Mouse (Mus musculus): ENCODE measurements around the gene Pdlim7. TPM values are rescaled to one million over a fixed set of nuclear protein-coding genes. Genes with fewer than 3 reads are reported as not detected.

The Pdlim7 gene
- total and polyA plus RNA-seq, 3 experiments, result 8.7 to 32.5 (median 11.2) TPM

GRCm38 (mm10) chr13:55447543-55447943, 65.9 kb downstream of the Pdlim7 start:
- peak overlapping the region; percentile 80 for H3K27ac ChIP-seq (ENCODE audit: insufficient read depth, low read depth)
- peak; percentile 74 for DNase-seq (ENCODE audit: extremely low read depth)
- no peaks in the 10 kb centered on the region for H3K27me3 ChIP-seq (replicated peaks)
- peaks cover 30 to 55% of the 10 kb centered on the region in 2 experiments for H3K4me1 ChIP-seq (ENCODE audit: control insufficient read depth in 1 of 2, insufficient read depth in 2 of 2)
- TF ChIP-seq E2F4 (IDR thresholded peaks at IDR 0.05; ENCODE audit: insufficient replicate concordance, low read depth, low read length) (no peak), POLR2A (IDR thresholded peaks at IDR 0.05; ENCODE audit: low read depth, low read length) (peak; percentile 62), ETS1 (conservative IDR thresholded peaks at IDR 0.05; ENCODE audit: low read depth, low read length) (peak; percentile 57; the same call in 1 of the 2 replicates), TCF12 (IDR thresholded peaks at IDR 0.05; ENCODE audit: low read depth, low read length) (peak; percentile 60; the same call in 1 of the 2 replicates), NRF1 (IDR thresholded peaks at IDR 0.05; ENCODE audit: low read depth, low read length) (no peak), CHD1 (IDR thresholded peaks at IDR 0.05; ENCODE audit: low read depth, low read length) (no peak), MAZ (IDR thresholded peaks at IDR 0.05; ENCODE audit: low read depth, low read length) (no peak), IRF4 (IDR thresholded peaks at IDR 0.05; ENCODE audit: low read depth, low read length) (0 out of 2 replicates have a peak, but pooled peaks have one; percentile 24), RCOR1 (conservative IDR thresholded peaks at IDR 0.05; ENCODE audit: low read depth, low read length) (no peak), CTCF (conservative IDR thresholded peaks at IDR 0.05 in 1 of 2, IDR thresholded peaks at IDR 0.05 in 1 of 2; ENCODE audit: low read depth in 2 of 2, low read length in 2 of 2) (no peak), ELF1 (IDR thresholded peaks at IDR 0.05; ENCODE audit: low read depth, low read length) (no peak), MYC (IDR thresholded peaks at IDR 0.05; ENCODE audit: low read depth, low read length) (0 out of 2 replicates have a peak, but pooled peaks have one; percentile 9), SIN3A (IDR thresholded peaks at IDR 0.05; ENCODE audit: low read length) (no peak), MAFK (IDR thresholded peaks at IDR 0.05; ENCODE audit: insufficient replicate concordance, low read length) (no peak), EP300 (IDR thresholded peaks at IDR 0.05; ENCODE audit: low read length) (no peak), TBP (conservative IDR thresholded peaks at IDR 0.05; ENCODE audit: low read depth, low read length) (0 out of 2 replicates have a peak, but pooled peaks have one; percentile 20), KAT2A (IDR thresholded peaks at IDR 0.05; ENCODE audit: insufficient replicate concordance, low read length) (no peak), MAX (IDR thresholded peaks at IDR 0.05; ENCODE audit: low read length) (0 out of 2 replicates have a peak, but pooled peaks have one; percentile 58), UBTF (IDR thresholded peaks at IDR 0.05; ENCODE audit: low read depth, low read length) (no peak), GABPA (IDR thresholded peaks at IDR 0.05; ENCODE audit: insufficient replicate concordance, low read depth, low read length) (no peak), ZC3H11A (IDR thresholded peaks at IDR 0.05; ENCODE audit: low read depth, low read length) (no peak), USF2 (conservative IDR thresholded peaks at IDR 0.05; ENCODE audit: low read depth, low read length) (no peak), ZMIZ1 (IDR thresholded peaks at IDR 0.05; ENCODE audit: low read depth, low read length) (no peak), USF1 (IDR thresholded peaks at IDR 0.05; ENCODE audit: low read depth, low read length) (no peak), NELFE (IDR thresholded peaks at IDR 0.05; ENCODE audit: low read depth, low read length) (no peak), MEF2A (IDR thresholded peaks at IDR 0.05; ENCODE audit: borderline replicate concordance, low read depth, low read length) (no peak), ZNF384 (IDR thresholded peaks at IDR 0.05; ENCODE audit: low read depth, low read length) (no peak), CHD2 (IDR thresholded peaks at IDR 0.05; ENCODE audit: low read length) (no peak; the same call in 1 of the 2 replicates), RAD21 (IDR thresholded peaks at IDR 0.05; ENCODE audit: low read depth, low read length) (no peak), ZKSCAN1 (IDR thresholded peaks at IDR 0.05; ENCODE audit: borderline replicate concordance, low read depth, low read length) (no peak), MXI1 (IDR thresholded peaks at IDR 0.05; ENCODE audit: low read depth, low read length) (peak; percentile 51; the same call in 1 of the 2 replicates), BHLHE40 (IDR thresholded peaks at IDR 0.05; ENCODE audit: low read depth, low read length) (peak; percentile 37; the same call in 1 of the 2 replicates), HCFC1 (IDR thresholded peaks at IDR 0.05; ENCODE audit: low read depth, low read length) (no peak), PAX5 (IDR thresholded peaks at IDR 0.05; ENCODE audit: low read length) (no peak), JUND (conservative IDR thresholded peaks at IDR 0.05; ENCODE audit: low read depth, low read length) (no peak), SMC3 (IDR thresholded peaks at IDR 0.05; ENCODE audit: low read depth, low read length) (no peak), POLR2AphosphoS2 (IDR thresholded peaks at IDR 0.05; ENCODE audit: low read depth, low read length) (no peak), JUN (IDR thresholded peaks at IDR 0.05; ENCODE audit: insufficient read depth, low read depth, low read length) (no peak)
- H3K79me2 ChIP-seq (replicated peaks; ENCODE audit: control insufficient read depth, extremely low read depth, insufficient read depth, poor library complexity, severe bottlenecking), result peaks cover 34% of the 10 kb centered on the region
- dilution Hi-C loops (cut with MboI; ENCODE audit: extremely low pct_ligation_motif_present, extremely low pct_unique_long_range_greater_than_20kb, low sequenced_read_pairs) (no loop called here), in situ Hi-C loops (cut with MboI; ENCODE audit: low pct_ligation_motif_present, low pct_unique_long_range_greater_than_20kb, low sequenced_read_pairs) (no loop called here)
- peak overlapping the region; percentile 98 for H3K9ac ChIP-seq (ENCODE audit: insufficient read depth, low read depth)
- peak overlapping the region; percentile 34 to 80 (median 61) for H3K4me3 ChIP-seq (replicated peaks in 1 of 3; ENCODE audit: low read depth in 2 of 3, low read length in 2 of 3, poor library complexity in 1 of 3)
- no peaks in the 10 kb centered on the region for H3K9me3 ChIP-seq (replicated peaks; ENCODE audit: low read length)
- peaks cover 23 to 32% of the 10 kb centered on the region in 2 experiments for H3K36me3 ChIP-seq (replicated peaks in 1 of 2; ENCODE audit: control insufficient read depth in 1 of 2, insufficient read depth in 1 of 2, low read length in 1 of 2)
- peak overlapping the region; percentile 83 for H3K4me2 ChIP-seq (ENCODE audit: insufficient read depth, low read depth, poor library complexity, severe bottlenecking)

All from CH12.LX (cell line).